Mouse (Mus musculus) cerebellum, adult 9-11 months (tissue): ENCODE measurements around the gene Tanc1.
"Not testable (repeated sequence)": the region's sequence is repeated elsewhere in the genome, so short reads cannot be mapped to it uniquely, and the experiment has no call there.

ENCODE experiments used
- DNase-seq: peaks from one replicate; pipeline ENCODE4 v3.0.0; 2022

The Tanc1 gene

DNA sequence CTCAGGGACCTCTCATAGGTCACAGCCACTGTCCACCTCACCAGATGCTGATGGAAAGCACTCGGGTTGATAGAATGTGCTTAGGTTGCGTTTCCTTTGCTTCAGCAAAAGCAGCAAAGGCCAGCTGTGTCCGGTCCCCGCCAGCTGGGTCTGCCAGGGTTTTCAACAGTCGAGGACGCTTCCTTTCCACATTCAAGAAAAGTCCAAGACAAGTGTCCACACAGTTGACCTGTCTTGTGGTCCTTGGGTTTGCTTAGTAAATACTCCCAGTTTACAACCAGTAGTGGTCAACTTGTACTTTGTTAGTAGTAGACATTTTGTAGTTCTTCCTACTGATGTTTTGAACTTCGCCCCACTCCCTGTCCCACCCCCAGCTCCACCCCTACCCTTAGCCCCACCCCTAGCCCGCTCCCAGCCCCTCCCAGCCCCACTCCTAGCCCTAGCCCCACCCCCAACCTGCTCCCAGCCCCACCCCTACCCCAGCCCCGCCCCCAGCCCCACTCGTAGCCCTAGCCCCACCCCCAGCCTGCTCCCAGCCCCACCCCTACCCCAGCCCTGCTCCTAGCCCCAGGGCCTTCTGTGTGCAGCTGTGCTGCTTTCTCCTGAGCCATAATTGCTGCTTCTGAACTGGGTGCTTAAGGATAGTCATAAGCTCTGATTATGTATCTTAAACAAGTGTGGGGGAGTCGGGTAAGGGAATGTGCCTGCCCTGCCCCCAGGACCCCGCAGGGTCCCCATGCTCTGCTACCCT, 229.5 kb downstream of the Tanc1 start:
- no peak for DNase-seq

DNA sequence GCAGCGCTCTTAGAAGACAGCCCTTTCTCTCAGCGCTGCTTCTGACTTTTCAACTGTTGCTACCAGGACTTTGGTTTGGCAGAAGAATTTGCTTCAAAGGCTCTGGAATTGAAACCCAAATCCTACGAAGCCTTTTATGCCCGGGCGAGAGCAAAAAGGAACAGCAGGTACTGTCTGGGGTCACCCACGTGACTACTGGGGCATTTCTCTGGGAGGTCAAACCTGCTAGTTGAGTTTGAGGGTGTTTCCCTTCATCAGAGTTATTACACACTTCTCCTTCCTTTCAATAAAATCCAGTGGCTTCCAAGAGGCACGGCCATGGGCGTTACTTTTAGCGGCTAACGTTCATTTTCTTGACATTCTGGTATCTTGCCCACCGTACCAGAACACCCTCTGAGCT, 230.1 kb downstream of the Tanc1 start:
- DNase-seq = no peak

DNA sequence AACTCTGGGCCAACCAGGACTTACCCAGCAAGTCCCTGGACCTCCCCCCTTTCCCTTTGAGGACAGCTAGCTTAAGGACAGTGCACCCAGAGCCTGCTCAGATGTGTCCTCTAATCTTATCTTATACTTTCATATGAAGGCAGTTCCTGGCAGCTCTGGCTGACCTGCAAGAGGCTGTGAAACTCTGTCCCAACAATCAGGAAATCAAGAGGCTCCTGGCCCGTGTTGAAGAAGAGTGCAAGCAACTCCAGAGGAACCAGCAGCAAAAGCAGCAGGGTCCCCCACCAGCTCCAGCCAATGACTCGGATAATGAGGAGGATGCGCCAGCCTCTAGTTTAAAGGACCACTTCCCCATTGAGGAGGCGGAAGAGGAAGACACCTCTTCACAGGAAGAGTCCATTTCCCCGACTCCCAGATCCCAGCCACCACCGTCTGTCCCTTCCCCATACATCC, 230.7 kb downstream of the Tanc1 start:
- DNase-seq = no peak

DNA sequence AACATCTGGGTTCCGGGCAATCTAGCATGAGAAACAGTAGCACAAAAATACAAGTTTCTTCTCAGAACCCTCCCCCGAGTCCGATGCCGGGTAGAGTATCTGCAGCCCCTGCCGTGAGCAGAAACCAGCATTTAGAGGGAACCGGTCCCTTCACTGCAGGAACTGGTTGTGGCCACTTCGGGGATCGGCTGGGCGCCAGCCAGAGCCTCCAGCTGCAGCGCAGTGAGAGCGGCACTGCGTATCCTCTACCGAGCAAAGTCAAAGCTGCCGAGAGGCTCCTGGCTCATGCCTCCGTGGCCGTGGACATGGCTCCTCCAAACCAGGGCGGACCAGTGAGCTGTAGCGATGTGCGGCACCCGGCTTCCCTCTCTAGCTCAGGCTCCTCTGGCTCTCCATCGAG, 231.3 kb downstream of the Tanc1 start:
- no peak for DNase-seq

DNA sequence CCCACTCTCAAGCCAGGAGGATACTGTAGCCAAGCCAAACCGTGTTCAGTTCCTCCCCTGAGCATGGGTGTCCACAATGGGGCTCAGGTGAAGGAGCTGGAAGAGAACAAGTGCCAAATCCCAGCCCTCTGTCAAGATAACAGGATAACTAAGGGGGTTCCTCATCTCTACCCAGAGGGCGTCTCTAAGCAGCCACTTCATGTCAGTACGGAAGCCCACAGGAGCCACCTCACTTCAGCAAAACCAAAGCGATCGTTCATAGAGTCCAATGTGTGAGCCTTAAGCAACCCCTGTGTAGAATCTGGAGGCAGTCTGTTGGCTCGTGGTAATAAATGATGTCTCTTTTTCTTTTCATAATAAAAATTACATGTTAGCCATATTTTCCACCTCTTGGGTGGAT, 232.0 kb downstream of the Tanc1 start:
- no peak for DNase-seq

DNA sequence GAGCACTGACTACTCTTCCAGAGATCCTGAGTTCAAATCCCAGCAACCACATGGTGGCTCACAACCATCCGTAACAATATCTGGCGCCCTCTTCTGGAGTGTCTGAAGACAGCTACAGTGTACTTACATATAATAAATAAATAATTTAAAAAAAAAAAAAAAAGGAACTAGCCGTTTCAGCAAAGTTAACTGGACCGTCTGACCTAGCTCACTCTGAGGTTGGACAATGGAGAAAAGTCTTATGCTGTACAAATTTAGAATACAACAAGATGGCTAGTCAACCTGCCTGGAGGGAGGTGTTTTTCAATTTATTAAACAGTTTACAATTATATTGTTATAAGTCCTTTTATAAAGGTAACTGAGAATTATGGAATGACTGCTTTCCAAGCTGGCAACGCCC, 240.0 kb downstream of the Tanc1 start:
- DNase-seq = not testable (repeated sequence)

DNA sequence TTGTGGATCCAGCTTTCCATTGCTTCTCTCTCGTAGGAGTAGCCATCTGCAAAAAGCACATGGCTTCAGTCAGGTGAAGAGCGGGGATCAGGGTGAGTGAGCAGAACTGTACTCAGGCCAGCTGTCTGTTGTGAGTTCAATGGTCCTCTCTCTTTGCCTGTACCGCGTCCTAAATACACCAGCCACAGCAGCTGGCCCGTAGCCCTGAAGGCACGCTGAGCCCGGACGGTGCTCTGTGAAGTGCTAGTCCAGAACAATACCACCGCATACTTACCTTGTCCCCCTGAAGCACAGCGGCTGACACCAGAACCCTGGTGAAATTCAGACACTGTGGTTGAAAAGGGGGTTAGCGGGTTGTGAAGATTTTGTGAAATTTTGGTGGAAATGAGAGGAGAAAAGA, 241.1 kb downstream of the Tanc1 start:
- no peak for DNase-seq

DNA sequence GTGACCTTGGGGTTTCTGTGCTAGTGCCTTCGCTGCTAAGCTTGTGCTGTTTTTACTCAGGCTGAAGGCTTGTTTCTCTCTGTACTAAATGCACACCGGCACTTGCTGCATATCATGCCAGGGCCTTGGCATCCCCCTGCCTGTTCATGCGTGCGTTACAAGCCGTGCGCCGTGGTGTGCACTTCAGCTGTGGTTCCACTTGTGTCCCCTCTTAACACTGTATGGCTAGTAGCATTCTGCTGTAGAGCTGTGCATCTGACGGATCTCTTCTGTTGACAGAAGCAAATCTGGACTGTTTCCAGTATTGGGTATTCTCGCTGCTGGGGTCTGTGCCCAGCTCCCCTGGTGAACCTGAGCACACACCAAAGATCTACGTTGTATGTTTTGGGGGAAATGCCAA, 241.7 kb downstream of the Tanc1 start:
- no peak for DNase-seq

DNA sequence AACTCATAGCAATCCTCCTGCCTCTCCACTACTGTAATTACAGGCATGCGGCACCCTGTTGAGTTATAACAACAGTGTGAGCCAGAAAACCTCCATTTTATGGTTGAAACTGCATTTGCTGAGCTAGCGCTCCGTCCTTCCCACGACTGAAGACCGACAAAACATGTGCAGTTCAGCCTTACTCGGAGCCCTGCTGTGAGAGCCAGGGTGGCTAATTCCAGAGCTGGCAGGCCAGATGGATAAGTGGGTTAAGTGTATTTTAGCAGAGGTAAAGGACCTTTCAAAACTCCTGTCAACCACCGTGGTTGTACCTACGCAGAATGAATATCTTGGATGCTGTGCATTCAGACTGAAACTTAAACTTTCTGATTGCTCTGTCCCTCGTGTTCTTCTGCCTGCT, 242.5 kb downstream of the Tanc1 start:
- no peak for DNase-seq

DNA sequence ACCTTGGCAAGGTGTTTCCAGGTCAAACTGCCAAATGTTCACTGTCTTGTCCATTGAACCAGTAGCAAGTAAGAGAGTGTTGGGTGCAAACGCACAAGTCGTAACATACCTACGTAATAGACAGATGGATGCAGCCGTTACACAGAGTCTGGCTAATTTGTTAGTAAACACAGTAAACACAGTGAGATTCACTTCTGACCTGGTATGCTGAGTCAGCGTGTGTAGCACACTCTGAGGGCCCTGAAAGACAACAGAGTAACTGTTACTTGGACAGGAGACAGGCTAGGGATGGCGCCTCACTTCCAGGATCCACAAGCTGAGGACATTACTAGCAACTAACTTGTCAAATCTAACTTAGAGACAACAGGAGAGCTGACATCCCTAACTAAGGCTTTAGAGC, 250.8 kb downstream of the Tanc1 start:
- no peak for DNase-seq

DNA sequence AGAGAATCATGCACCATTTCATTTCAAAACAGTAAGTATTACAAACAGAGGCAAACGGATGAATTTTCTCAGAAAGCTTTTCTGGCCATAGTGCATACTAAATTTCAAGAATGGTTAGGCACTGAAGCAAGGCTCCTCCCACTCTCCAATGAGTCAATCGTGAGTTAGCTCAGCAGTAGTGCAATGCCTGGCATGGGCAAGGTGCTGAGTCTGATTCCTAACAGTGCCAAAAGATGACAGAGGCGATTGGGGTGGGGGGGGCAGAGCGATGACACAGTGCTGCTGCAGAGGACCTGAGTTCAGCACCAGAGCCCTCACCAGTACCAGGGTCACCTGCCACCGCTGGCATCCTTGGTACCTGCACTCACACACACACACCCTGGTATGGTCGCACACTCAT, 258.7 kb downstream of the Tanc1 start:
- DNase-seq = no peak

DNA sequence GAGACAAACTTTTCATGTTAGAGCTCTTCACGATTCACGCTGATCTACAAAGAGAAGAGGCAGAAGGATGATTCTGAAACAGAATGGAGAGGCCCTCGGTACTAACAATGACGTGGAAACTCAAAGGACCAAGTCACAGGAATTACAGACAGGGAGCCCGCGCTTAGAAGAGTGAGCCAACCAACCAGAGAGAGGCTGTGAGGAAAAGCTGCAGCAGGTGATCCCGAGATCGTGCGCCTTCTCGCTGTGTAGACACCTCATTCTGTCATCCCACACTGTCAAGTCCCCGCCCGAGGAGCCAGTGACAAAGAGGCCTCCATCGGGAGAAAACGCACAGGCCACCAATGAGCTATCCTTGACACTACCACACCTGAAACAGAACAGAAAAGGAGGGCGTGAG, 264.6 kb downstream of the Tanc1 start:
- no peak for DNase-seq

DNA sequence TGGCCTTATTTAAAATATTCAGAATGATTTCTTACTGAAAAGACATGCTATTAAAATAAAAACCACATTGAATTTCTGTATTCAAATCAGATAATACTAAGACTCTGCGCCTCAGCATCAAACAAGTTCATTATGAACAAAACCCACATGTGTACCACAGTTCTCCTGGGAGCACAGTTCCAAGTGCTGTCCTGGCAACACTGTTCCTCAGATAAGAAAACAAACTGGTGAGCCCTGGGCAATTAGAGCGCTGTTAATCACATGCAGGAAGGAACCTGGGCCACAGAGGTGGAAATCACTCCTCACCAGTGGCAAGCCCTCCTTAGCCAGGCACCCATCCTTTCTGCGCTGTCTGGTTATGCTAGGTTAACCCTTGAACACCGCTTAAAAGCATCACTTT, 265.5 kb downstream of the Tanc1 start:
- no peak for DNase-seq

DNA sequence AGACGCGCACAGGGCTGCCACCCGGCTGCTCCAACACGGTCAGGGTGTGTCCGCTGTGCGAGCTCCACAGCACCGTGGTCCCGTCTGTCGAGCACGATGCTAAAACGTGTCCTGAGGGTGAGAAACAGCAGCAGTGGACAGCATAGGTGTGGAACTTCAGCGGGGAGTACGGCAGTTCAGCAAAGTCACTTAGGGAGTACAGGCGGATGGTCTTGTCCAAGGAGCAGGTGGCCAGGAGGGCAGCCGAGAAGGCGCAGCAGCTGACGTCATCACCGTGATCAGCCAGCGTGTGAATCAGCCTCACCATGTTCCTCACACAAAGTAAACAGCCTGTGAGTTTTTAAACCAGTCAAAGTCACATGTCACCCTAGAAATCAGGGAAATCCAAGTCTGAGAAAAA, 266.4 kb downstream of the Tanc1 start:
- no peak for DNase-seq

DNA sequence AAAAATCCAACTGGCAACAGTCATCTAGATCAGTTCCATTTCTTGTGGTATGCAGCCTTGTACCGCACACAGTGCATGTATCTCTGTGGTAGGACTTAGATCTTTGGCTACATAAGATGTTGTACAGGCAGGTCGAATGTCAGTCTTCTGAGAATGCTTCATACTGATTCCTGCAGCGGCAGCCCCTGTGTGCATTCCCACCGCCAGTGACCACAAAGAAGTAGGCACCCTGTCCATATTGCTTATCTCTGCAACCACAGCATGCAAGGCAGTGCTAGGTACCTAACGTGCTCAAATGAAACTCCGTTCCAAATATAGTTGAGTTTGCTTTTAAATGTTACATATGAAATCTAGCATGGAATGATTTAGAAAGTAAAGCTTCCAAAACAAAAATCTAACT, 269.6 kb downstream of the Tanc1 start:
- no peak for DNase-seq

DNA sequence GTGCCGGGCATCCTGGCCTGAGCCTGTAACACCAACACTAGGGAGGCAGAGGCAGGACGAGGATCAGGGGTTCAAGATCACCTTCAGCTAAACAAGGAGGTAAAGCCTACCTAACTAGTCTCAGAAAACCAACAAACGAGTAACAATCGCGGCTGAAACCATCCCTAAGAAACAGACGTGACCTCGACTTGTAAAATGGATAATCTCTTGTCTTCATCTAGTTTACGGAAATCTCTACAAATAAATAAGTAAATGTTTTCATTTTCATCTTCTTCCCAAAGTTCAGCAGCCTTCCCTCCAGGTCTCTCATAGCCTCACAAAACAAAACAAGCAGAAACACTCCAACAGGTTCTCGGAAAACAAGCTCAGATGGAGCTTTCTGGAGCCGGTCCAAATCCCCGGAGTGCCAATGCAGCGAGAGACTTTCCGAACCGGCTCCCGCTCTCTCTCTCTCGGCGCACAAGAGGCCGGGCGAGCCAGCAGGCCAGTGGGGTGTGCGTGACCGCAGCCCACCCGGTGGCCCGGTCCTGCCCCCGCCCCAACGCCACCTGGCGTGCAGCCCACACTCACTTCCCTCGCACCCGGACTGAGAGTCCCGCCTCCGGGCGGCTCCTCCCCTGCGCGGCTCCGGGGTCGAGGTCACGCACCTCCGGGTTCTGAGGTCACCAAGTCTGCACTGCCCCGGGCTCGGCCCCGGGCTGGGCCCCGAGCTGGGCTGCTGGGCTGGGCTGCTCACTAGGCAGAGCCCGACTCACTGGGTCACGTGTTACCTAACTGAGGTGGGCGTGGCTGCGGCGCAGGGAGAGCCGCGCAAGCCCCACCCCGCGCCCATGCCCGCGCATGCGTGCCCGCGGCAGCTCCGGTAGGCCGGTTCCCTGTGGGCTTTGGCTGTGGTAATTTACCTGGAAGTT, 270.2 kb downstream of the Tanc1 start, which contains the start of gene Wdsub1:
TSS of gene Wdsub1 (minus strand) at position 761 of the 911 bp plus-strand sequence.
- DNase-seq = peak; percentile 92

DNA sequence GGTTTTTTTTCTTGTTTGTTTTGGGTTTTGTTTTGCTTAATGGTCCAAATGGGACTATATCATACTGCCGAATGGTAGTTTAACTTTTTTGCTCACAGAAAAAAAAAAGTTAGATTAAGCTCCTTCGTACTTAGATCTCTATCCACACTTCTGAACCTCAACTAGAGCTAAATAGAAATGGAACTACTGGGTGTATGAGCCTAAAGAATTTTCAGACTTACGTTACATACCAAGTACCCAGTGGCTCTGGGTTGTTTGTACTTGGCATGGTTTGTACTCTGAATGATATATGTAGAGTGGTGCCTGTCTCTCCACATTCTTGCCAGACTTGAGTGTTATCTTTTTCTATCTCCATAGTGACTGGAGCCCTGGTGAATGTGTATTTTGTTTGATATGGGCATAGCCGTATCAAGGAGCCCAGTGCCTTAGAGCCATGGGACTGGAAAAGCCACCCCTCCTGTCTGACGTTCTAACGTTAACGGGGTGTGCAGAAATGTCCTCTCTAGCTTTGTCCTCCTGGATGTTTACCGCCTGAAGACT, 271.0 kb downstream of the Tanc1 start:
- DNase-seq = peak; percentile 17

DNA sequence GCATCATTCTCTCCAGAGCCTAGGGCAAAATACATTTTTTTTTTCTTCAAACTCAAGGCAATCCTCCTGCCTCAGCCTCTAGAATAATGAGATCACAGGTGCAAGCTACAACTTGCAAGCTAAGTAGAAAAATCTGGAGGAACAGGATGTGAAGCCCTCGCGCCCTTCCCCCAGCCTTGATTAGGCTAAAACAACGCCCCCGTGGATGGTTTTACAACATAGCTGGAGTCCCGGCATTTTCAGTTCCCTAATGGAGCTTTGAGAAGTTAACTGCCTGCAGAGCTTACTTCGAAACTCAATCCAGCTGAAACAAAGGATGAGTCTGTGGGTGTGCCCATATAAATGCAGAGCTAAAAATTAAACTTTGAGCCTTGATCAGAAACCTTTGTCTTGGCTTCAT, 277.9 kb downstream of the Tanc1 start:
- no peak for DNase-seq
